Mouse (Mus musculus) kidney, embryonic 15.5 days (tissue): Measurements from ENCODE around the gene Efna2. TPM values are rescaled to one million over a fixed set of nuclear protein-coding genes. Genes with fewer than 3 reads are reported as not detected.

Experiments
- ATAC-seq: fragments of 200-750 bp; cut with Nextera tagmentation; replicated peaks from 2 replicates; pipeline ENCODE4 v1.8.0; 2017; ENCODE audit warnings: moderate TSS enrichment; ENCODE audit not compliant: low FRiP score
- H3K27ac ChIP-seq: fragments of 300-500 bp; sonication (generic); 2 replicates; pipeline ENCODE4 v1.5.1; 2015; ENCODE audit warnings: mild to moderate bottlenecking, inconsistent platforms
- H3K27me3 ChIP-seq: fragments of 300-500 bp; sonication (generic); 2 replicates; pipeline ENCODE4 v1.6.1; 2015; ENCODE audit warnings: inconsistent platforms
- H3K36me3 ChIP-seq: fragments of 300-500 bp; sonication (generic); 2 replicates; pipeline ENCODE4 v1.6.1; 2015; ENCODE audit warnings: inconsistent platforms
- H3K4me1 ChIP-seq: fragments of 300-500 bp; sonication (generic); 2 replicates; pipeline ENCODE4 v1.6.1; 2015; ENCODE audit warnings: inconsistent platforms
- H3K4me2 ChIP-seq: fragments of 300-500 bp; sonication (generic); 2 replicates; pipeline ENCODE4 v1.6.1; 2015; ENCODE audit warnings: moderate library complexity, mild to moderate bottlenecking, inconsistent platforms
- H3K4me3 ChIP-seq: fragments of 300-500 bp; sonication (generic); replicated peaks from 2 replicates; pipeline ENCODE4 v1.5.1; 2015; ENCODE audit warnings: mild to moderate bottlenecking, inconsistent platforms
- H3K9ac ChIP-seq: fragments of 300-500 bp; sonication (generic); 2 replicates; pipeline ENCODE4 v1.6.1; 2015; ENCODE audit warnings: mild to moderate bottlenecking, inconsistent platforms
- H3K9me3 ChIP-seq: fragments of 300-500 bp; sonication (generic); replicated peaks from 2 replicates; pipeline ENCODE4 v1.6.1; 2016; ENCODE audit warnings: inconsistent platforms
- WGBS: fragments of 180-500 bp; shearing (Covaris S2); methylation state at CpG from one replicate; pipeline ENCODE4 v1.1.7; 2015; ENCODE audit warnings: mixed read lengths; 5-methylcytosine and 5-hydroxymethylcytosine counted together
- polyA plus RNA-seq: library from polyadenylated mRNA; unstranded; fragments of >200 nt; fragmentation: Nextera tagmentation; extraction: Ambion mirVana; gene quantifications from 2 replicates; pipeline ENCODE4 v1.2.1, GENCODE M21; 2015

Efna2 gene
- polyA plus RNA-seq, 1 experiment from 2014 or later = 17.0 TPM

- H3K36me3 ChIP-seq = peaks cover 29% of the 10 kb centered on the region
- H3K27me3 ChIP-seq = peaks cover 33% of the 10 kb centered on the region
- H3K27ac ChIP-seq = peak overlapping the region; percentile 83
- H3K4me2 ChIP-seq = peak overlapping the region; percentile 98
- peak overlapping the region; percentile 74 for H3K4me3 ChIP-seq
- peaks cover 65% of the 10 kb centered on the region for H3K4me1 ChIP-seq
- WGBS = 4% methylated on average over 29 of the region's 29 CpGs
- no peak for ATAC-seq
- H3K9ac ChIP-seq = peak overlapping the region; percentile 36
- no peaks in the 10 kb centered on the region for H3K9me3 ChIP-seq
Measured at GRCm38 (mm10) chr10:80136952-80137625, 42.2 kb upstream of the Efna2 start.

GRCm38 (mm10) chr10:80137626-80138552 is 41.4 kb upstream of the Efna2 start:
- Histone ChIP-seq H3K27ac (peak overlapping the region; percentile 83), H3K36me3 (peaks cover 21% of the 10 kb centered on the region), H3K4me1 (peaks cover 62% of the 10 kb centered on the region), H3K9ac (peak overlapping the region; percentile 90), H3K9me3 (no peaks in the 10 kb centered on the region), H3K4me2 (peak overlapping the region; percentile 98), H3K27me3 (peaks cover 33% of the 10 kb centered on the region), H3K4me3 (peak overlapping the region; percentile 74)
- WGBS = 4% methylated on average over 30 of the region's 33 CpGs
- ATAC-seq = no peak

GRCm38 (mm10) chr10:80138553-80139438 is 40.5 kb upstream of the Efna2 start, which contains the start of gene Atp5d:
Atp5d (plus strand) TSS chr10:80138632.
- Histone ChIP-seq H3K27ac (peak within 1 kb of the TSS; percentile 83), H3K4me3 (peak within 1 kb of the TSS; percentile 74), H3K27me3 (peaks cover 33% of the 10 kb centered on the region), H3K9ac (peak within 1 kb of the TSS; percentile 90), H3K4me1 (peaks cover 68% of the 10 kb centered on the region), H3K36me3 (peaks cover 21% of the 10 kb centered on the region), H3K9me3 (no peaks in the 10 kb centered on the region), H3K4me2 (peak within 1 kb of the TSS; percentile 98)
- peak; percentile 4; the same call in 1 of the 2 replicates for ATAC-seq
- under 1% methylated on average over 81 of the region's 94 CpGs for WGBS

GRCm38 (mm10) chr10:80139439-80139775 is 39.9 kb upstream of the Efna2 start:
- WGBS = 0% methylated on average over 10 of the region's 10 CpGs
- Histone ChIP-seq H3K27me3 (peaks cover 33% of the 10 kb centered on the region), H3K9me3 (no peaks in the 10 kb centered on the region), H3K9ac (peak overlapping the region; percentile 90), H3K4me2 (peak overlapping the region; percentile 98), H3K4me3 (peak overlapping the region; percentile 74), H3K27ac (peak overlapping the region; percentile 83), H3K4me1 (peaks cover 74% of the 10 kb centered on the region), H3K36me3 (peaks cover 21% of the 10 kb centered on the region)
- no peak for ATAC-seq

GRCm38 (mm10) chr10:80139975-80140665 is 39.2 kb upstream of the Efna2 start:
- peak overlapping the region; percentile 83; the same call in 1 of the 2 replicates for H3K27ac ChIP-seq
- WGBS = 78% methylated on average over 11 of the region's 11 CpGs
- H3K9ac ChIP-seq = no peak overlapping the region
- peak overlapping the region; percentile 74 for H3K4me3 ChIP-seq
- peaks cover 32% of the 10 kb centered on the region for H3K27me3 ChIP-seq
- H3K9me3 ChIP-seq = no peaks in the 10 kb centered on the region
- H3K4me2 ChIP-seq = 0 out of 2 replicates have a peak overlapping the region, but pooled peaks have one; percentile 83
- peaks cover 23% of the 10 kb centered on the region for H3K36me3 ChIP-seq
- ATAC-seq = no peak
- H3K4me1 ChIP-seq = peaks cover 79% of the 10 kb centered on the region

GRCm38 (mm10) chr10:80140666-80141035 is 38.6 kb upstream of the Efna2 start, which contains the start of gene Cbarp:
Cbarp (minus strand) TSS chr10:80140835.
- peak within 1 kb of the TSS; percentile 86 for H3K4me3 ChIP-seq
- peaks cover 26% of the 10 kb centered on the region for H3K27me3 ChIP-seq
- peak within 1 kb of the TSS; percentile 93 for H3K27ac ChIP-seq
- 73% methylated on average over 10 of the region's 10 CpGs for WGBS
- H3K4me2 ChIP-seq = peak within 1 kb of the TSS; percentile 98
- H3K9me3 ChIP-seq = no peaks in the 10 kb centered on the region
- H3K9ac ChIP-seq = peak within 1 kb of the TSS; percentile 37
- ATAC-seq = no peak
- peaks cover 84% of the 10 kb centered on the region for H3K4me1 ChIP-seq
- peaks cover 24% of the 10 kb centered on the region for H3K36me3 ChIP-seq

GRCm38 (mm10) chr10:80141243-80141642 is 38.0 kb upstream of the Efna2 start:
- Histone ChIP-seq H3K4me1 (peaks cover 86% of the 10 kb centered on the region), H3K9ac (peak overlapping the region; percentile 37), H3K27me3 (peaks cover 21% of the 10 kb centered on the region), H3K36me3 (peaks cover 30% of the 10 kb centered on the region), H3K4me3 (peak overlapping the region; percentile 86), H3K27ac (peak overlapping the region; percentile 93), H3K9me3 (no peaks in the 10 kb centered on the region), H3K4me2 (peak overlapping the region; percentile 83)
- ATAC-seq = peak; percentile 61
- under 1% methylated on average over 29 of the region's 29 CpGs for WGBS

- ATAC-seq = peak; percentile 86
- H3K4me1 ChIP-seq = peaks cover 86% of the 10 kb centered on the region
Measured at GRCm38 (mm10) chr10:80141786-80142529, 37.3 kb upstream of the Efna2 start.

GRCm38 (mm10) chr10:80142530-80142925 is 36.8 kb upstream of the Efna2 start:
- Histone ChIP-seq H3K4me2 (peak overlapping the region; percentile 83), H3K27me3 (peaks cover 8% of the 10 kb centered on the region), H3K9me3 (no peaks in the 10 kb centered on the region), H3K36me3 (peaks cover 38% of the 10 kb centered on the region), H3K27ac (peak overlapping the region; percentile 93), H3K4me3 (peak overlapping the region; percentile 86), H3K4me1 (peaks cover 86% of the 10 kb centered on the region), H3K9ac (peak overlapping the region; percentile 91)
- no peak; the same call in 1 of the 2 replicates for ATAC-seq
- WGBS = under 1% methylated on average over 15 of the region's 15 CpGs

More at GRCm38 (mm10) chr10:80141786-80142529, 37.3 kb upstream of the Efna2 start:
- Histone ChIP-seq H3K27ac (peak overlapping the region; percentile 93), H3K9ac (peak overlapping the region; percentile 91), H3K27me3 (peaks cover 13% of the 10 kb centered on the region), H3K4me2 (peak overlapping the region; percentile 83), H3K9me3 (no peaks in the 10 kb centered on the region), H3K4me3 (peak overlapping the region; percentile 86), H3K36me3 (peaks cover 37% of the 10 kb centered on the region)
- 1% methylated on average over 43 of the region's 43 CpGs for WGBS

- peaks cover 81% of the 10 kb centered on the region for H3K4me1 ChIP-seq
- H3K4me3 ChIP-seq = peak overlapping the region; percentile 86
- no peak overlapping the region for H3K9ac ChIP-seq
- 92% methylated on average over 7 of the region's 7 CpGs for WGBS
- H3K9me3 ChIP-seq = no peaks in the 10 kb centered on the region
- H3K4me2 ChIP-seq = peak overlapping the region; percentile 83; the same call in 1 of the 2 replicates
- H3K36me3 ChIP-seq = peaks cover 38% of the 10 kb centered on the region
- no peak overlapping the region for H3K27ac ChIP-seq
- H3K27me3 ChIP-seq = no peaks in the 10 kb centered on the region
- no peak for ATAC-seq
Measured at GRCm38 (mm10) chr10:80143664-80144063, 35.6 kb upstream of the Efna2 start.
